Mouse (Mus musculus) MEL-GATA-1-ER (cell line): ENCODE measurements around the gene Tfap4.

Experiments
- DNase-seq: peaks from one replicate; pipeline ENCODE4 v3.0.0-alpha.2; 2012; ENCODE audit warnings: low read depth; ENCODE audit errors: extremely low read depth

Gene Tfap4

GRCm38 (mm10) chr16:4521735-4522530 is 37.7 kb downstream of the Tfap4 start:
- no peak for DNase-seq

- DNase-seq: no peak
These were observed 38.5 kb downstream of the Tfap4 start for GRCm38 (mm10) chr16:4521074-4521667.

- no peak for DNase-seq
These were observed 39.0 kb downstream of the Tfap4 start for GRCm38 (mm10) chr16:4520673-4521072.

GRCm38 (mm10) chr16:4519825-4520224 is 39.8 kb downstream of the Tfap4 start:
- no peak for DNase-seq

- no peak for DNase-seq
These were observed 40.5 kb downstream of the Tfap4 start for GRCm38 (mm10) chr16:4519157-4519556.

GRCm38 (mm10) chr16:4517906-4518305 is 41.7 kb downstream of the Tfap4 start:
- DNase-seq: no peak

GRCm38 (mm10) chr16:4514383-4514782 is 45.3 kb downstream of the Tfap4 start:
- no peak for DNase-seq

- DNase-seq: no peak
These were observed 46.8 kb downstream of the Tfap4 start for GRCm38 (mm10) chr16:4512661-4513438.

- no peak for DNase-seq
These were observed 48.3 kb downstream of the Tfap4 start for GRCm38 (mm10) chr16:4511371-4511770.

- no peak for DNase-seq
These were observed 53.5 kb downstream of the Tfap4 start for GRCm38 (mm10) chr16:4506181-4506580.

GRCm38 (mm10) chr16:4503495-4503894 is 56.2 kb downstream of the Tfap4 start:
- no peak for DNase-seq

GRCm38 (mm10) chr16:4502568-4502967 is 57.1 kb downstream of the Tfap4 start:
- DNase-seq: no peak

GRCm38 (mm10) chr16:4501703-4502102 is 58.0 kb downstream of the Tfap4 start:
- DNase-seq: no peak

GRCm38 (mm10) chr16:4500598-4501385 is 58.9 kb downstream of the Tfap4 start:
- no peak for DNase-seq

- DNase-seq: no peak
These were observed 61.7 kb downstream of the Tfap4 start for GRCm38 (mm10) chr16:4497762-4498607.

GRCm38 (mm10) chr16:4496470-4496869 is 63.2 kb downstream of the Tfap4 start:
- DNase-seq: no peak

GRCm38 (mm10) chr16:4495861-4496260 is 63.8 kb downstream of the Tfap4 start:
- DNase-seq: no peak
